Mouse (Mus musculus): ENCODE results near the gene Pfkp.

DNA sequence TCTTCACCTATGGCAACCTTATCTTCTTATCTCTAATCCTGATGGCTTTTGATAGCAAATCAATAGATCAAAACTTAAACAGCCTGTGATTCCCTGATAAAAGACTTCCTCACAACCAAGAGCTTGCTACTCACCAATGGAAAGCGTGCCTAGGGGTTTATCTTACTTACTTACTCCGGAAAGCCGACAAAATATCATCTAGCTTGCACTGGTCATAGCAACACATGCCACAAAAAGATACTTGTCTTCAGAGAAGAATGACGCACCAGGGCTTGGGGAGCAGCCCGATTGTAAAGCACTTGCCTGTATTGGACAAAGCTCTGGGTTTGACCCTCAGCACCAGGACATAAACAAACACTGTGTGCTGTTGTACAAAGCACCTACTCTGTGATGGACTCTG lies 4.6 kb downstream of the Pfkp start:
- no peak for TF ChIP-seq ZNF384 (IDR thresholded peaks at IDR 0.05; ENCODE audit: low read depth, low read length)
- TF ChIP-seq ZC3H11A (IDR thresholded peaks at IDR 0.05; ENCODE audit: borderline replicate concordance, low read depth, low read length): no peak
- TF ChIP-seq CHD2 (IDR thresholded peaks at IDR 0.05; ENCODE audit: low read depth, low read length): no peak
- no peak for TF ChIP-seq HCFC1 (IDR thresholded peaks at IDR 0.05; ENCODE audit: borderline replicate concordance, insufficient read depth, low read length)
- TF ChIP-seq MAFK (IDR thresholded peaks at IDR 0.05; ENCODE audit: insufficient read depth, low read depth, low read length): no peak
